Mouse (Mus musculus): ENCODE data around the gene Mgat5. TPM values are rescaled to one million over a fixed set of nuclear protein-coding genes. Genes with fewer than 3 reads are reported as not detected.

The Mgat5 gene
- polyA plus RNA-seq, 1 experiment from 2014 or later: 22.2 TPM

DNA sequence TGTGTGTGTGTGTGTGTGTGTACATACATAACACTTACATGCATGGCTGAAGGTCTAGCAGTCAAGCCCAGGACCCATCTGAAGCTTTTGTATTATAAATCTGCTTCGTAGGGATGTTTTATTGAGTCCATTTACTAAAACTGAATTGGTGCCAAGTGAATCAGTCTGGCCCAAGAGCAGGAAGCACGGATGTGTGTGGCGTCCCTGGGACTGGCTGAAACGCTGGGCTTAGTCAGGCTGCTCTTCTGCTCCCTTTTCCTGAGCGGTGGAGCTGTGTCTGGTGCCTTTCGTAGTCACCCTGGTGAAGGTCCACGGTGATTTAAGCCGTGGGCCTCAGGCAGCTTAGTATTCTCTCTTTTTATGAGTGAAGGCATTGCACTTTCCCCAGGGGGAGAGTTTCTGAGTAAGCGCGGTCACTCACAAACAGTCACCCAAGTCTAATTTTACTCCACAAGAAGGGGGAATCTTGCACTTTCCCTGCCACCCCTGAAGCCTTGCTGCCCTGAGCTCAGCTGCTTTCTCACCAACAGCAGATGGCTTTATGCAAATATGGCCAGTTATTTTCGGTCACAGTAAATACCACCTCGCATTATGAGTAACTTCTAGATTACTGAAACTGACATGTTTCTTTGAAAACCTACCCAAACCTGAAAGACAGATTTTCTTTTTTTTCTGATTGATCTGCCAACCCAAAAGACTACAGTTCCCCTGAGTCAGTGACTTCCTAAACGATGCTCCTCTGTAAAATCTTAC is 176.1 kb downstream of the Mgat5 start:
- H3K27ac ChIP-seq (ENCODE audit: low read depth, low read length): peak overlapping the region; percentile 63
- WGBS: 30% methylated on average over 13 of the region's 13 CpGs
- no peak overlapping the region for H3K9ac ChIP-seq (replicated peaks; ENCODE audit: low read depth, low read length)

DNA sequence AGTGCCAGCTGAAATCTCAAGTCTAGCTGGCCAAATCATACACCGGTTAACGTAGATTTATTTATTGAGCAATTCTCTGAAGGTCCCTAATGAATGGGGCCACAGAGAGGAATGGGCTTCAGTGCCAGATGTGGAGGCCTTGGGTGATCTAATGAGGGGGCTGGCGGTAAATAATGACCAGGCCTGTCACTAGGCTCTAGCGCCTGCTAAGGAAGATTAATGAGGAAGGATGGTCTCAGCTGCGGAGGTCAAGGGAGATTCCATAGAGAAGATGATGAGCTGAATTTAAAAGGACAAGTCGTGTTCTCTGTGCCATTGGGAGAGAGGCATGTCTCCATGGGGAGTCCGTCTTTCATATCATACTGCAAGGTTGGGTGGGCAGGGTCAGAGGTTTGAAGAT is 178.3 kb downstream of the Mgat5 start:
- no peak overlapping the region for H3K4me2 ChIP-seq (ENCODE audit: low read depth, low read length)
- H3K27me3 ChIP-seq (ENCODE audit: control insufficient read depth, insufficient read depth, low read length): no peaks in the 10 kb centered on the region
- no peak overlapping the region for H3K9ac ChIP-seq (replicated peaks; ENCODE audit: low read depth, low read length)
- no peak for ATAC-seq (ENCODE audit: low read depth)
- no peak overlapping the region for H3K4me3 ChIP-seq (ENCODE audit: low read depth, low read length)
- H3K36me3 ChIP-seq (ENCODE audit: control insufficient read depth, insufficient read depth, low read length): peaks cover 9% of the 10 kb centered on the region; the same call in 1 of the 2 replicates
- WGBS: 46% methylated on average over 7 of the region's 7 CpGs
- H3K27ac ChIP-seq (ENCODE audit: low read depth, low read length): no peak overlapping the region
- H3K9me3 ChIP-seq (ENCODE audit: control insufficient read depth, low read length): no peaks in the 10 kb centered on the region
- H3K4me1 ChIP-seq (ENCODE audit: control insufficient read depth, insufficient read depth, low read length): peaks cover 13% of the 10 kb centered on the region

More for the DNA sequence above, 176.1 kb downstream of the Mgat5 start:
- peak; percentile 41; the same call in 1 of the 2 replicates for ATAC-seq (ENCODE audit: low read depth)
- Histone ChIP-seq H3K27me3 (ENCODE audit: control insufficient read depth, insufficient read depth, low read length) (no peaks in the 10 kb centered on the region), H3K4me3 (ENCODE audit: low read depth, low read length) (no peak overlapping the region), H3K9me3 (ENCODE audit: control insufficient read depth, low read length) (no peaks in the 10 kb centered on the region), H3K4me1 (ENCODE audit: control insufficient read depth, insufficient read depth, low read length) (peaks cover 13% of the 10 kb centered on the region), H3K4me2 (ENCODE audit: low read depth, low read length) (no peak overlapping the region), H3K36me3 (ENCODE audit: control insufficient read depth, insufficient read depth, low read length) (no peaks in the 10 kb centered on the region)

DNA sequence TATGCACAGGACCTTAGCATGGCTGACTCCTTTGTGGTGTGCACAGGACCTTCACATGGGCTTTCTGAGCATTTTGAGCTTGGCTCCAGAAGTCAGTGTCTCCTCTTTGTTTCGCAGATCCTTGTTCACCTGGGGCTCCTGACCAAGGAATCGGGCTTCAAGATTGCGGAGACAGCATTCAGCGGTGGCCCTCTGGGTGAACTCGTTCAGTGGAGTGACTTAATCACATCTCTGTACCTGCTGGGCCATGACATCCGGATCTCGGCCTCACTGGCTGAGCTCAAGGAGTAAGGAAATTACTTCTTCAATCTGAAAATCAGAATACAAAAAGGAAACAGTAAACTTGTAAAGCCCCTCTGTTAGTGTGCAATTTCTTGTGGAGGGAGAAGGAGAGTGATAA is 182.4 kb downstream of the Mgat5 start:
- H3K36me3 ChIP-seq (ENCODE audit: control insufficient read depth, insufficient read depth, low read length): peaks cover 9% of the 10 kb centered on the region; the same call in 1 of the 2 replicates
- 78% methylated on average over 7 of the region's 7 CpGs for WGBS
- no peaks in the 10 kb centered on the region for H3K27me3 ChIP-seq (ENCODE audit: control insufficient read depth, insufficient read depth, low read length)

DNA sequence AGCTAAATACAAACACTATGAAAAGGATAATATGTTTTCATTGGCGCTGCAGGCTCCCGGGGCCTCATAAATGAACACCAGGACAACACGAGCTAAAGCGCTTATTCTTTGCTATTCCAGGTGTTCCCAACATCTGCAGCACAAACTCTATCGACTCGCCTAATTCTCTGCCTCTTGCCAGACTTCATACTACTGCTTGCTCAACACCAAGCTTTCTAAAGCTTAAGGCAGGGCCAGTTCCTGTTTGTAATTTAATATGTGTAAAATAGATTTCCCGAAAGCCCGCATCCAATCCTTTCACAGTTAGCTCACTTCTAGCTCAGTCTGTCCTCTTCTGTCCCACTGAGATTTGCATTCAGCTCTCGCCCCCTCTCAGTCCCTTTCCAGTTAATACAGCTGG is 182.8 kb downstream of the Mgat5 start:
- Histone ChIP-seq H3K36me3 (ENCODE audit: control insufficient read depth, insufficient read depth, low read length) (peaks cover 9% of the 10 kb centered on the region; the same call in 1 of the 2 replicates), H3K4me2 (ENCODE audit: low read depth, low read length) (no peak overlapping the region), H3K9ac (replicated peaks; ENCODE audit: low read depth, low read length) (no peak overlapping the region), H3K4me3 (ENCODE audit: low read depth, low read length) (no peak overlapping the region), H3K9me3 (ENCODE audit: control insufficient read depth, low read length) (no peaks in the 10 kb centered on the region), H3K27me3 (ENCODE audit: control insufficient read depth, insufficient read depth, low read length) (no peaks in the 10 kb centered on the region), H3K4me1 (ENCODE audit: control insufficient read depth, insufficient read depth, low read length) (no peaks in the 10 kb centered on the region), H3K27ac (ENCODE audit: low read depth, low read length) (no peak overlapping the region)
- WGBS: 84% methylated on average over 9 of the region's 9 CpGs
- ATAC-seq (ENCODE audit: low read depth): no peak

More for the DNA sequence above, 182.4 kb downstream of the Mgat5 start:
- Histone ChIP-seq H3K27ac (ENCODE audit: low read depth, low read length) (no peak overlapping the region), H3K4me3 (ENCODE audit: low read depth, low read length) (no peak overlapping the region), H3K9me3 (ENCODE audit: control insufficient read depth, low read length) (no peaks in the 10 kb centered on the region), H3K9ac (replicated peaks; ENCODE audit: low read depth, low read length) (no peak overlapping the region), H3K4me2 (ENCODE audit: low read depth, low read length) (no peak overlapping the region), H3K4me1 (ENCODE audit: control insufficient read depth, insufficient read depth, low read length) (no peaks in the 10 kb centered on the region)
- no peak for ATAC-seq (ENCODE audit: low read depth)

DNA sequence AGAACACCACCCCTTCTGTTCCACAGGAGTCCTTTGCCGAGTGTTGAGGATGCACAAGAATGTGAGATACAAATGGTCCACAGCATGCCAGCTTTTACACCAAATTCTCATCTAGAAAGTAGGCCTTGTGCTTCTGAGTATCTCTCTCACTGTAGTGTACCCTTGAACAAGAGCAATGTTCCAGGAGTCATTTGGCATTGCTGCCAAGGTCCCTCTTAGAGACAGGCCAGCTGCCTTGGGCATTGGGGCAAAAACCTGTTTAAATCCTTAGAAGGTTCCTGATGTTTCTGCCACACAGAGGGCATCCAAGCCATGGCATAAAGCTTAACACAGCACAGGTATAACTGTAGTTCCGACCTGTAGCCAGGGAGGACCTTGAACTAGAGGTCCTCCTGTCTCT is 189.9 kb downstream of the Mgat5 start:
- H3K4me1 ChIP-seq (ENCODE audit: control insufficient read depth, insufficient read depth, low read length): no peaks in the 10 kb centered on the region
- no peak overlapping the region for H3K4me3 ChIP-seq (ENCODE audit: low read depth, low read length)
- no peaks in the 10 kb centered on the region for H3K36me3 ChIP-seq (ENCODE audit: control insufficient read depth, insufficient read depth, low read length)
- H3K9me3 ChIP-seq (ENCODE audit: control insufficient read depth, low read length): no peaks in the 10 kb centered on the region
- H3K4me2 ChIP-seq (ENCODE audit: low read depth, low read length): no peak overlapping the region
- no peak overlapping the region for H3K9ac ChIP-seq (replicated peaks; ENCODE audit: low read depth, low read length)
- no peaks in the 10 kb centered on the region for H3K27me3 ChIP-seq (ENCODE audit: control insufficient read depth, insufficient read depth, low read length)
- WGBS: 94% methylated on average over 2 of the region's 2 CpGs
- H3K27ac ChIP-seq (ENCODE audit: low read depth, low read length): no peak overlapping the region
- no peak for ATAC-seq (ENCODE audit: low read depth)

DNA sequence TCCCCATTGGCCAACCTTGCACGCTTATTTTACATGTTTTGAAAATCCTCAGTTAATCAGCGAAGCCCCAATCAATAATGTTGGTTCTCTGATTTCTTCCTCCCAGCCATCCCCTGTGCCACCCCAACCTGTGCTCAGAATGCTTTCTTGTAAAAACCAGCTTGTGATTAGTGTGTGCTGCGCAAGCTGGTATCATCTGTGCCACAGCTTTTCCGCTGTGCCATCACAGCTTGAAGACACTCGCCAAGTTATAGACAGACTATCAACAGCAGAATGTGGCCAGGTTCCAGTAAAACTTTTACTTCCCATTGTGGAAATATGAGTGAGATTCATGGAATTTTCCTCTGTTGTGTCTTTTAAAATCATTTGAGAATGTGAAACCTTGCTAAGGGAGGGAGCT is 190.9 kb downstream of the Mgat5 start:
- WGBS: 92% methylated on average over 5 of the region's 5 CpGs
- Histone ChIP-seq H3K4me2 (ENCODE audit: low read depth, low read length) (no peak overlapping the region), H3K4me1 (ENCODE audit: control insufficient read depth, insufficient read depth, low read length) (no peaks in the 10 kb centered on the region), H3K4me3 (ENCODE audit: low read depth, low read length) (no peak overlapping the region), H3K36me3 (ENCODE audit: control insufficient read depth, insufficient read depth, low read length) (no peaks in the 10 kb centered on the region), H3K27me3 (ENCODE audit: control insufficient read depth, insufficient read depth, low read length) (no peaks in the 10 kb centered on the region), H3K9me3 (ENCODE audit: control insufficient read depth, low read length) (no peaks in the 10 kb centered on the region), H3K27ac (ENCODE audit: low read depth, low read length) (no peak overlapping the region), H3K9ac (replicated peaks; ENCODE audit: low read depth, low read length) (no peak overlapping the region)
- ATAC-seq (ENCODE audit: low read depth): no peak

DNA sequence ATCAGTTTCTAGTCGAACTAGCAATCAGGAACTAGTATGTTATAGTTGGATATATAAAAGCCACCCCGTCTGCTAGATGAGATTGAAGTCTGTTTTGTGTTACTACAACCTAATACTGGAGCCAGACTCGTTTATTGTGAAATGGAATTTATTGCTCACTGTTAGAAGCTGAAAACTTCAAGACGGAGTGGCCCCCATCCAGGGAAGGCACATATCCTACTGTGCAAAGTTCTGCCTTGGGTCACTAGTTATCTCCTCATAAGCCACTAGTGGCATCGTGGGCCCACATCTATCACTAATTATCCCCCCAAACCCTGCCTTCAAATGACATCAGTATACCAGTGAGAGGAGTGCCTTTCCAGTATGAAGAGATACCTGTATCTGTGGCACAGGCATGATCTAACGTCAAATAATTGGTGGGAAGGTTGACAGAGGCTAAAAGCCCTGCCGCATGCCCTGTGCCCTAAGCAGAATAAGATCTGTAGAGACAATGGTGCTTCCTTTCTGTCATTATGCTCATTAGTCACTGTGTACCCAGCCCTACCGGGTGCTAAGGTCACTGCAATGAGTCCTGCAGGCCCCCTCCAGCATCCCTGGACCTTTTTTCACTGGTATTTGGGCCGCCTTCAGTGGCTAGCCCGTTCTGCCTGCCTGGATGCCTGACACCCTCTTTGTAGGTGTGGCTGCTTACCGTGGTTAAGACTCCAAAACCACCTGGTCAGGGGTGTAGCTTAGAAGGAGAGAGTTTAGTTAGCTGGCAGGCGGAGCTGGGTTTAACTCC is 191.9 kb downstream of the Mgat5 start:
- Histone ChIP-seq H3K9me3 (ENCODE audit: control insufficient read depth, low read length) (no peaks in the 10 kb centered on the region), H3K4me3 (ENCODE audit: low read depth, low read length) (no peak overlapping the region), H3K27ac (ENCODE audit: low read depth, low read length) (no peak overlapping the region), H3K4me2 (ENCODE audit: low read depth, low read length) (no peak overlapping the region), H3K36me3 (ENCODE audit: control insufficient read depth, insufficient read depth, low read length) (no peaks in the 10 kb centered on the region), H3K9ac (replicated peaks; ENCODE audit: low read depth, low read length) (no peak overlapping the region), H3K27me3 (ENCODE audit: control insufficient read depth, insufficient read depth, low read length) (no peaks in the 10 kb centered on the region), H3K4me1 (ENCODE audit: control insufficient read depth, insufficient read depth, low read length) (no peaks in the 10 kb centered on the region)
- no peak for ATAC-seq (ENCODE audit: low read depth)
- 63% methylated on average over 12 of the region's 12 CpGs for WGBS

DNA sequence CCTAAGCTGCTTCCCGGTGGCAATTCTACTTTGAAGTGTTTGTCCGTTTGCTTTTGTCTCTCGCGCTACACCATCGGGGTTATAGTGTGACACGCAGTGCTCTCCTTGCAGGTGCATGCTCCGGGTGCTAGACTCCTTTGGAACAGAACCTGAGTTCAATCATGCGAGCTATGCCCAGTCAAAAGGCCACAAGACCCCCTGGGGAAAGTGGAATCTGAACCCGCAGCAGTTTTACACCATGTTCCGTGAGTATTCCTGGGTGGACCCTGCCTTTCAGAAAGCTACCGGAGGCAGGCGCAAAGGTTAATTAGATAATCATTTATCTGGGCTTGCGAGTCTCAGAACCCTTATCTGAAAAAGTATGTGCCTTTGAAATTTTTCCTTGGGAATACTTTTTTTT is 192.6 kb downstream of the Mgat5 start:
- Histone ChIP-seq H3K36me3 (ENCODE audit: control insufficient read depth, insufficient read depth, low read length) (no peaks in the 10 kb centered on the region; the same call in 1 of the 2 replicates), H3K9me3 (ENCODE audit: control insufficient read depth, low read length) (no peaks in the 10 kb centered on the region), H3K4me2 (ENCODE audit: low read depth, low read length) (no peak overlapping the region), H3K4me3 (ENCODE audit: low read depth, low read length) (no peak overlapping the region), H3K27me3 (ENCODE audit: control insufficient read depth, insufficient read depth, low read length) (no peaks in the 10 kb centered on the region), H3K9ac (replicated peaks; ENCODE audit: low read depth, low read length) (no peak overlapping the region), H3K27ac (ENCODE audit: low read depth, low read length) (no peak overlapping the region), H3K4me1 (ENCODE audit: control insufficient read depth, insufficient read depth, low read length) (no peaks in the 10 kb centered on the region)
- 70% methylated on average over 13 of the region's 13 CpGs for WGBS
- no peak for ATAC-seq (ENCODE audit: low read depth)

DNA sequence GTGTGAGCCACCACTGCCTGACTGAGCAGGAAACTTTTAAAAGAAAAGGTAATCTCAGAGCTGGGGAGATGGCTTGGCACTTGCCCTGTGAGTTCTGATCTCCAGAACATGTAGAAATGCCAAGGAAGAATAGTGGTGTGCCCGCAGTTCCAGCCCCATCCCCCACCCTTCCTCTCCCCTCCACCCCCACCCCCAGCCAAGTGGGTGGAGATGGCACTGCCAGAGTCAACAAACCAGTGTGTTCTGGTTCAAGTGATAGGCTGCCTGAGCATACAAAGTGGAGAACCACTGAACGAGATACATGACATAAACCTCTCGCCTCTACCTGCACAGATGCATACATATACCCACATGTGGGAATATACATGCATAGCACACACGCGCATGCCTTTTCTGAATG is 193.4 kb downstream of the Mgat5 start:
- Histone ChIP-seq H3K4me3 (ENCODE audit: low read depth, low read length) (no peak overlapping the region), H3K9ac (replicated peaks; ENCODE audit: low read depth, low read length) (no peak overlapping the region), H3K4me2 (ENCODE audit: low read depth, low read length) (no peak overlapping the region), H3K27ac (ENCODE audit: low read depth, low read length) (no peak overlapping the region), H3K27me3 (ENCODE audit: control insufficient read depth, insufficient read depth, low read length) (no peaks in the 10 kb centered on the region), H3K9me3 (ENCODE audit: control insufficient read depth, low read length) (no peaks in the 10 kb centered on the region), H3K4me1 (ENCODE audit: control insufficient read depth, insufficient read depth, low read length) (no peaks in the 10 kb centered on the region), H3K36me3 (ENCODE audit: control insufficient read depth, insufficient read depth, low read length) (no peaks in the 10 kb centered on the region; the same call in 1 of the 2 replicates)
- 96% methylated on average over 5 of the region's 5 CpGs for WGBS
- ATAC-seq (ENCODE audit: low read depth): no peak
